Mouse (Mus musculus) small intestine, adult 2 months (tissue): ENCODE measurements around the gene Il17rc.

ENCODE experiments used
- CTCF ChIP-seq: fragments of 200-500 bp; IDR thresholded peaks from 2 replicates; pipeline ENCODE4 v1.5.1; 2012; ENCODE audit warnings: low read depth, mild to moderate bottlenecking, control low read depth, inconsistent platforms, low read length, moderate library complexity, mixed read lengths; ENCODE audit not compliant: insufficient replicate concordance, insufficient read length; ENCODE audit errors: extremely low read depth
- POLR2A ChIP-seq: fragments of 200-500 bp; IDR thresholded peaks from 2 replicates; pipeline ENCODE4 v1.6.1; 2012; ENCODE audit warnings: low read depth, mild to moderate bottlenecking, control low read depth, inconsistent platforms, low read length, moderate library complexity

DNA sequence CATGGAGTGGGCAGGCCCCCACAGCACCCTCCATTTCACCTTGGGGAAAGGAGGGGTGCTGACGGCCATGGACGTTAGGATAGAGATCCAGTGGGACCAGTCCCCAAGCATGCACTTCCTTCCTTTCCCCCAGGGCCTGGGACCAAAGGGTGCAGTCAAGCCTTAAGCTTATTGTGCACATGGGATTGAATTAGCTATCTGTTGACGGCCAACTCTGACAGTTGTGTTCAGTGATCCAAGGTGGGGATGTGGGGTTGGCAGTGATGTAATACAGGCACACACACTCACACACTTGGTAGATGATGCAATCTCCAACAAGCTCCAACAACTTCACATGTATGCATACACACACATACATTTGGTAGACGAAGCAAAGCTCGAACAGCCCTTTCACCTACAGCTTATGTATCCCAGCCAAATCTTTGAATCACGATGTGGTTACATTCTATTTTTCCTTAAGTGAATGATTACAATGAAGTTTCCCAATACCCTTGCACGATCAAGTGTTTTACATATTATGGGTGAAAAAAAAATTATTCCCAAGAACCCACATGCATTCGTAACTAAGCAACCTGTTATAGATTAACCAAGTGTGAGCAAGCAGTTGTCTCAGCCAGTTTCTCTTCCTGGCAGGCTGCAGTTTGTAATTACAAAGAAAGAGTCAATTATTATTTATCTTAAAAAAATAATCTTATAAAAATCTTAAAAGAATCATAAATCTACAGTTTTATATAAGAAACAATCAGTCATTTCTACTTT lies 26.8 kb upstream of the Il17rc start:
- no peak for TF ChIP-seq CTCF
- TF ChIP-seq POLR2A, result no peak
